Mouse (Mus musculus) liver, embryonic 14.5 days (tissue): Measurements from ENCODE around the gene Irx4.

Experiments
- CTCF ChIP-seq: IDR thresholded peaks from 2 replicates; pipeline ENCODE4 v1.5.1; 2016; ENCODE audit warnings: antibody characterized with exemption, low read depth, control low read depth
- EP300 ChIP-seq: IDR thresholded peaks from 2 replicates; pipeline ENCODE4 v1.6.1; 2016; ENCODE audit warnings: antibody characterized with exemption, low read depth

DNA sequence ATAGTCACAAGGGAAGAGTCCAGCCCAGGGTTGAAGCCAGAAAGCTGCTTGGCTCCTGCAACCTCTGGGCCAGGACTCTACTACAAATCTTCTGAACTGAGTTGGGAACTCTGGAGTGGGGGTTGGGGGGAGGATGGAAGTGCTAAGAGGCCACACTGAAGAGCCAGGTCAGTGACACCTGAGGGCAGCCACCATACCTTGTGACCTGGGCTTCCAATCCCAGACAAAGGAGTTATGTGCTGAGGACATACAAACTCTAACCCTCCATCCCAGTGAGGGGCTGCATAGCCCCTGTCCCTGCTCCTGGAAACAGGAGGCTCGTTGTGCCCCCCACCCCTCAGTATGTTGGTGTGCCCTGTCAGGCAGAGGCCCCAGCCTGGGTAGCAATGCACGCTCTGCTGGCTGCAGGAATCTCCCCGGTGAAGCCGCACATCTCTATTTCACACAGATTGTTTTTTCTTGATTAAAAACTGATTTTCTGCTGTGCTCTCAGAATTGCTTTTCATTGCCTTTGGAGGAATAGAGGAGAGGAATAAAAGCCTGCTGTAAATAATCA lies 21.0 kb upstream of the Irx4 start:
- TF ChIP-seq EP300 (no peak), CTCF (no peak)
